Mouse (Mus musculus): ENCODE measurements around the gene Fcnb. TPM values are rescaled to one million over a fixed set of nuclear protein-coding genes. Genes with fewer than 3 reads are reported as not detected.

Fcnb gene
- polyA plus RNA-seq, 1 experiment from 2014 or later, result 0.25 TPM

GRCm38 (mm10) chr2:28090299-28091008, 5.8 kb upstream of the Fcnb start:
- peaks cover 4% of the 10 kb centered on the region; the same call in 1 of the 2 replicates for H3K4me1 ChIP-seq (replicated peaks; ENCODE audit: control insufficient read depth, insufficient read depth, low read length)
- no peaks in the 10 kb centered on the region for H3K36me3 ChIP-seq (ENCODE audit: control insufficient read depth, insufficient read depth, low read length)
- WGBS, result 64% methylated on average over 7 of the region's 7 CpGs
- no peaks in the 10 kb centered on the region for H3K27me3 ChIP-seq (ENCODE audit: control insufficient read depth, insufficient read depth, low read depth, low read length)
- no peak overlapping the region for H3K27ac ChIP-seq (ENCODE audit: low read length)
- H3K4me3 ChIP-seq (ENCODE audit: low read length), result no peak overlapping the region
- no peak overlapping the region for H3K4me2 ChIP-seq (ENCODE audit: low read depth, low read length)
- H3K9ac ChIP-seq (ENCODE audit: low read length), result no peak overlapping the region
- no peak for ATAC-seq (ENCODE audit: low read depth)
- no peaks in the 10 kb centered on the region for H3K9me3 ChIP-seq (ENCODE audit: control insufficient read depth, low read length)

GRCm38 (mm10) chr2:28089095-28089494, 4.4 kb upstream of the Fcnb start:
- Histone ChIP-seq H3K4me1 (replicated peaks; ENCODE audit: control insufficient read depth, insufficient read depth, low read length) (peaks cover 4% of the 10 kb centered on the region; the same call in 1 of the 2 replicates), H3K36me3 (ENCODE audit: control insufficient read depth, insufficient read depth, low read length) (no peaks in the 10 kb centered on the region), H3K27me3 (ENCODE audit: control insufficient read depth, insufficient read depth, low read depth, low read length) (no peaks in the 10 kb centered on the region), H3K4me2 (ENCODE audit: low read depth, low read length) (no peak overlapping the region), H3K4me3 (ENCODE audit: low read length) (no peak overlapping the region), H3K9me3 (ENCODE audit: control insufficient read depth, low read length) (no peaks in the 10 kb centered on the region), H3K9ac (ENCODE audit: low read length) (no peak overlapping the region), H3K27ac (ENCODE audit: low read length) (no peak overlapping the region)
- ATAC-seq (ENCODE audit: low read depth), result peak; percentile 93
- 21% methylated on average over 5 of the region's 5 CpGs for WGBS

- Histone ChIP-seq H3K9ac (ENCODE audit: low read length) (no peak overlapping the region), H3K27me3 (ENCODE audit: control insufficient read depth, insufficient read depth, low read depth, low read length) (no peaks in the 10 kb centered on the region), H3K4me2 (ENCODE audit: low read depth, low read length) (no peak overlapping the region), H3K27ac (ENCODE audit: low read length) (no peak overlapping the region), H3K36me3 (ENCODE audit: control insufficient read depth, insufficient read depth, low read length) (no peaks in the 10 kb centered on the region), H3K4me3 (ENCODE audit: low read length) (no peak overlapping the region), H3K4me1 (replicated peaks; ENCODE audit: control insufficient read depth, insufficient read depth, low read length) (peaks cover 4% of the 10 kb centered on the region; the same call in 1 of the 2 replicates), H3K9me3 (ENCODE audit: control insufficient read depth, low read length) (no peaks in the 10 kb centered on the region)
- no peak for ATAC-seq (ENCODE audit: low read depth)
- WGBS, result 74% methylated on average over 10 of the region's 10 CpGs
Observed at GRCm38 (mm10) chr2:28086112-28086511, 1.4 kb upstream of the Fcnb start.

- H3K9ac ChIP-seq (ENCODE audit: low read length), result no peak overlapping the region
- H3K36me3 ChIP-seq (ENCODE audit: control insufficient read depth, insufficient read depth, low read length), result no peaks in the 10 kb centered on the region
- no peak overlapping the region for H3K27ac ChIP-seq (ENCODE audit: low read length)
- no peaks in the 10 kb centered on the region for H3K27me3 ChIP-seq (ENCODE audit: control insufficient read depth, insufficient read depth, low read depth, low read length)
- WGBS, result 75% methylated on average over 7 of the region's 7 CpGs
- H3K4me2 ChIP-seq (ENCODE audit: low read depth, low read length), result no peak overlapping the region
- no peak for ATAC-seq (ENCODE audit: low read depth)
- H3K4me3 ChIP-seq (ENCODE audit: low read length), result no peak overlapping the region
- no peaks in the 10 kb centered on the region for H3K4me1 ChIP-seq (replicated peaks; ENCODE audit: control insufficient read depth, insufficient read depth, low read length)
- no peaks in the 10 kb centered on the region for H3K9me3 ChIP-seq (ENCODE audit: control insufficient read depth, low read length)
Observed at GRCm38 (mm10) chr2:28075616-28076187, 9.0 kb downstream of the Fcnb start.

- ATAC-seq (ENCODE audit: low read depth), result peak; percentile 36; the same call in 1 of the 2 replicates
- H3K4me2 ChIP-seq (ENCODE audit: low read depth, low read length), result no peak overlapping the region
Observed at GRCm38 (mm10) chr2:28068537-28068878, 16.2 kb downstream of the Fcnb start.

GRCm38 (mm10) chr2:28067821-28068536, 16.7 kb downstream of the Fcnb start:
- Histone ChIP-seq H3K27me3 (ENCODE audit: control insufficient read depth, insufficient read depth, low read depth, low read length) (no peaks in the 10 kb centered on the region), H3K36me3 (ENCODE audit: control insufficient read depth, insufficient read depth, low read length) (no peaks in the 10 kb centered on the region), H3K4me3 (ENCODE audit: low read length) (no peak overlapping the region), H3K9ac (ENCODE audit: low read length) (no peak overlapping the region), H3K27ac (ENCODE audit: low read length) (no peak overlapping the region), H3K9me3 (ENCODE audit: control insufficient read depth, low read length) (no peaks in the 10 kb centered on the region), H3K4me2 (ENCODE audit: low read depth, low read length) (no peak overlapping the region), H3K4me1 (replicated peaks; ENCODE audit: control insufficient read depth, insufficient read depth, low read length) (no peaks in the 10 kb centered on the region)
- 63% methylated on average over 2 of the region's 2 CpGs for WGBS
- ATAC-seq (ENCODE audit: low read depth), result no peak

More at GRCm38 (mm10) chr2:28068537-28068878, 16.2 kb downstream of the Fcnb start:
- 43% methylated on average over 9 of the region's 9 CpGs for WGBS
- H3K27me3 ChIP-seq (ENCODE audit: control insufficient read depth, insufficient read depth, low read depth, low read length), result no peaks in the 10 kb centered on the region
- H3K4me1 ChIP-seq (replicated peaks; ENCODE audit: control insufficient read depth, insufficient read depth, low read length), result no peaks in the 10 kb centered on the region
- no peak overlapping the region for H3K27ac ChIP-seq (ENCODE audit: low read length)
- no peak overlapping the region for H3K9ac ChIP-seq (ENCODE audit: low read length)
- no peaks in the 10 kb centered on the region for H3K36me3 ChIP-seq (ENCODE audit: control insufficient read depth, insufficient read depth, low read length)
- no peaks in the 10 kb centered on the region for H3K9me3 ChIP-seq (ENCODE audit: control insufficient read depth, low read length)
- H3K4me3 ChIP-seq (ENCODE audit: low read length), result no peak overlapping the region

GRCm38 (mm10) chr2:28067175-28067574, 17.5 kb downstream of the Fcnb start:
- ATAC-seq (ENCODE audit: low read depth), result no peak
- Histone ChIP-seq H3K36me3 (ENCODE audit: control insufficient read depth, insufficient read depth, low read length) (no peaks in the 10 kb centered on the region), H3K4me3 (ENCODE audit: low read length) (no peak overlapping the region), H3K4me1 (replicated peaks; ENCODE audit: control insufficient read depth, insufficient read depth, low read length) (no peaks in the 10 kb centered on the region), H3K9me3 (ENCODE audit: control insufficient read depth, low read length) (no peaks in the 10 kb centered on the region), H3K4me2 (ENCODE audit: low read depth, low read length) (no peak overlapping the region), H3K27ac (ENCODE audit: low read length) (no peak overlapping the region), H3K27me3 (ENCODE audit: control insufficient read depth, insufficient read depth, low read depth, low read length) (no peaks in the 10 kb centered on the region), H3K9ac (ENCODE audit: low read length) (no peak overlapping the region)
- 69% methylated on average over 6 of the region's 6 CpGs for WGBS

GRCm38 (mm10) chr2:28066686-28067085, 18.0 kb downstream of the Fcnb start:
- no peak overlapping the region for H3K4me3 ChIP-seq (ENCODE audit: low read length)
- whole genome bisulfite sequencing, result 48% methylated on average over 5 of the region's 5 CpGs
- ATAC-seq (ENCODE audit: low read depth), result no peak
- no peaks in the 10 kb centered on the region for H3K4me1 ChIP-seq (replicated peaks; ENCODE audit: control insufficient read depth, insufficient read depth, low read length)
- H3K9me3 ChIP-seq (ENCODE audit: control insufficient read depth, low read length), result no peaks in the 10 kb centered on the region
- H3K36me3 ChIP-seq (ENCODE audit: control insufficient read depth, insufficient read depth, low read length), result no peaks in the 10 kb centered on the region
- H3K27ac ChIP-seq (ENCODE audit: low read length), result no peak overlapping the region
- no peak overlapping the region for H3K9ac ChIP-seq (ENCODE audit: low read length)
- no peak overlapping the region for H3K4me2 ChIP-seq (ENCODE audit: low read depth, low read length)
- H3K27me3 ChIP-seq (ENCODE audit: control insufficient read depth, insufficient read depth, low read depth, low read length), result no peaks in the 10 kb centered on the region

- Histone ChIP-seq H3K4me1 (replicated peaks; ENCODE audit: control insufficient read depth, insufficient read depth, low read length) (no peaks in the 10 kb centered on the region), H3K4me3 (ENCODE audit: low read length) (no peak overlapping the region), H3K9ac (ENCODE audit: low read length) (no peak overlapping the region), H3K27ac (ENCODE audit: low read length) (no peak overlapping the region), H3K27me3 (ENCODE audit: control insufficient read depth, insufficient read depth, low read depth, low read length) (no peaks in the 10 kb centered on the region), H3K4me2 (ENCODE audit: low read depth, low read length) (no peak overlapping the region), H3K36me3 (ENCODE audit: control insufficient read depth, insufficient read depth, low read length) (no peaks in the 10 kb centered on the region), H3K9me3 (ENCODE audit: control insufficient read depth, low read length) (no peaks in the 10 kb centered on the region)
- 80% methylated on average over 5 of the region's 5 CpGs for WGBS
- ATAC-seq (ENCODE audit: low read depth), result no peak
Observed at GRCm38 (mm10) chr2:28065081-28065651, 19.5 kb downstream of the Fcnb start.

Measured in lung, embryonic 16.5 days (tissue).